In genomic region chr17:35739675-35740074, GRCm38 (mm10) we compare ENCODE assay signal across 8 mouse cellular contexts. TPM values are rescaled to one million over a fixed set of nuclear protein-coding genes. Genes with fewer than 3 reads are reported as not detected.
DNase-seq lines count a peak whose midpoint lies in the region; ATAC-seq and TF ChIP-seq lines count a peak whose summit lies in the region.

No protein-coding gene starts in this region.

- no peak overlapping the region for H3K9ac ChIP-seq in kidney, embryonic 15.5 days
- no peak overlapping the region for H3K9ac ChIP-seq in neural tube, embryonic 11.5 days (ENCODE audit: low read length)

- H3K36me3 ChIP-seq in kidney, embryonic 15.5 days, result no peaks in the 10 kb centered on the region
- no peaks in the 10 kb centered on the region for H3K36me3 ChIP-seq in neural tube, embryonic 11.5 days (ENCODE audit: control insufficient read depth, insufficient read depth, low read length)
- no peaks in the 10 kb centered on the region for H3K36me3 ChIP-seq in thymus, adult 2 months (ENCODE audit: control insufficient read depth, insufficient read depth, low read length)

- no peak overlapping the region for H3K4me2 ChIP-seq in kidney, embryonic 15.5 days
- H3K4me2 ChIP-seq in neural tube, embryonic 11.5 days (ENCODE audit: low read depth), result no peak overlapping the region

- H3K4me1 ChIP-seq in cortical plate, adult 2 months (ENCODE audit: control insufficient read depth, insufficient read depth, low read length), result no peaks in the 10 kb centered on the region
- H3K4me1 ChIP-seq in kidney, embryonic 15.5 days, result peaks cover 7% of the 10 kb centered on the region
- no peaks in the 10 kb centered on the region for H3K4me1 ChIP-seq in neural tube, embryonic 11.5 days (ENCODE audit: control insufficient read depth, insufficient read depth, low read length)
- H3K4me1 ChIP-seq in thymus, adult 2 months (replicated peaks; ENCODE audit: control insufficient read depth, insufficient read depth, low read length), result peaks cover 8% of the 10 kb centered on the region

- no peak for TF ChIP-seq POLR2A in cortical plate, adult 2 months (IDR thresholded peaks at IDR 0.05; ENCODE audit: extremely low read depth, insufficient read depth, low read length)
- TF ChIP-seq POLR2A in thymus, adult 2 months (IDR thresholded peaks at IDR 0.05; ENCODE audit: control insufficient read depth, extremely low read depth, insufficient read depth, low read length, poor library complexity), result no peak

- no peak overlapping the region for H3K27ac ChIP-seq in cortical plate, adult 2 months (ENCODE audit: insufficient read depth, low read length)
- H3K27ac ChIP-seq in kidney, embryonic 15.5 days, result no peak overlapping the region
- H3K27ac ChIP-seq in neural tube, embryonic 11.5 days (ENCODE audit: low read depth, low read length), result no peak overlapping the region
- H3K27ac ChIP-seq in thymus, adult 2 months (ENCODE audit: control insufficient read depth, insufficient read depth, low read length), result no peak overlapping the region

- no peak overlapping the region for H3K4me3 ChIP-seq in cortical plate, adult 2 months (ENCODE audit: insufficient read depth, low read length)
- H3K4me3 ChIP-seq in kidney, embryonic 15.5 days (replicated peaks), result no peak overlapping the region
- no peak overlapping the region for H3K4me3 ChIP-seq in neural tube, embryonic 11.5 days (ENCODE audit: low read depth, low read length)
- H3K4me3 ChIP-seq in thymus, adult 2 months (ENCODE audit: control insufficient read depth, insufficient read depth, low read length), result no peak overlapping the region

- peak; percentile 95 for TF ChIP-seq CTCF in cortical plate, adult 2 months (IDR thresholded peaks at IDR 0.05; ENCODE audit: extremely low read depth, insufficient read depth, low read length)
- no peak for TF ChIP-seq CTCF in thymus, adult 2 months (IDR thresholded peaks at IDR 0.05; ENCODE audit: borderline replicate concordance, control insufficient read depth, extremely low read depth, insufficient read depth, low read length, poor library complexity)

- H3K9me3 ChIP-seq in kidney, embryonic 15.5 days (replicated peaks), result no peaks in the 10 kb centered on the region
- H3K9me3 ChIP-seq in neural tube, embryonic 11.5 days (ENCODE audit: control insufficient read depth, low read length), result no peaks in the 10 kb centered on the region

- peak; percentile 45 for ATAC-seq in activated CD4-positive, CD25-positive, alpha-beta regulatory T cell, adult 4 months
- ATAC-seq in kidney, embryonic 15.5 days (replicated peaks; ENCODE audit: low FRiP score), result peak; percentile 46; the same call in 1 of the 2 replicates
- ATAC-seq in neural tube, embryonic 11.5 days (ENCODE audit: insufficient read depth, low FRiP score, low TSS enrichment), result no peak

- peaks cover 3% of the 10 kb centered on the region; the same call in 1 of the 2 replicates for H3K27me3 ChIP-seq in kidney, embryonic 15.5 days
- H3K27me3 ChIP-seq in neural tube, embryonic 11.5 days (ENCODE audit: control insufficient read depth, insufficient read depth, low read length), result no peaks in the 10 kb centered on the region
- H3K27me3 ChIP-seq in thymus, adult 2 months (ENCODE audit: control insufficient read depth, insufficient read depth, low read length), result no peaks in the 10 kb centered on the region

- peak; percentile 96 for DNase-seq in 416B (ENCODE audit: low read depth)
- DNase-seq in heart, adult 11 months, result peak; percentile 98
- peak; percentile 90 for DNase-seq in liver
- DNase-seq in neural tube, embryonic 11.5 days (ENCODE audit: low spot score), result peak; percentile 47
- DNase-seq in thymus, adult 2 months, result peak; percentile 90

- 14% methylated on average over 6 of the region's 6 CpGs for WGBS in kidney, embryonic 15.5 days
- 24% methylated on average over 6 of the region's 6 CpGs for WGBS in neural tube, embryonic 11.5 days
- 2% methylated on average over 6 of the region's 6 CpGs for WGBS in thymus, adult 2 months

RNA-seq across cellular contexts. Expression of gene Ddr1, which starts 35.3 kb away (rescaled TPM):
- polyA plus RNA-seq in activated CD4-positive, CD25-positive, alpha-beta regulatory T cell, adult 4 months (2017; shearing (Covaris generic)), result under 1 TPM; 0.66 to 0.71 TPM
- 42.8 and 44.9 TPM in 2 replicates for polyA plus RNA-seq in cortical plate, adult 2 months (2012; rRNA removed)
- polyA plus RNA-seq in kidney, embryonic 15.5 days (2015; fragmentation: Nextera tagmentation; extraction: Ambion mirVana), result 83.0 and 86.1 TPM in 2 replicates
- 95.8 and 98.1 TPM in 2 replicates for polyA plus RNA-seq in neural tube, embryonic 11.5 days (2014; fragmentation: Nextera tagmentation; extraction: Ambion mirVana)
- polyA plus RNA-seq in thymus, adult 2 months (2012; rRNA removed), result 33.6 and 43.6 TPM in 2 replicates

Comparison
In these comparisons a context has a peak if more than half of its experiments do, and no peak if none do; other contexts are left out.
1. DNase-seq: peak in every context shown above with its lines; median percentile 98 in heart, adult 11 months; 96 in 416B; 90 in liver; 90 in thymus, adult 2 months; 47 in neural tube, embryonic 11.5 days.
2. RNA of gene Ddr1, which starts 35.3 kb away (polyA plus RNA-seq): 95.8 to 98.1 TPM in neural tube, embryonic 11.5 days, 83.0 to 86.1 TPM in kidney, embryonic 15.5 days, 42.8 to 44.9 TPM in cortical plate, adult 2 months and 33.6 to 43.6 TPM in thymus, adult 2 months; 0.66 to 0.71 TPM in activated CD4-positive, CD25-positive, alpha-beta regulatory T cell, adult 4 months; every median in the first group is over 10 times any median in the second.